Mouse (Mus musculus) lung, postnatal 36 days (tissue): Measurements from ENCODE around the gene Aire.
"Not testable (repeated sequence)": the region's sequence is repeated elsewhere in the genome, so short reads cannot be mapped to it uniquely, and the experiment has no call there.

Experiments
- DNase-seq: peaks from one replicate; pipeline ENCODE4 v3.0.0; 2022; ENCODE audit warnings: mixed read lengths

Aire gene

DNA sequence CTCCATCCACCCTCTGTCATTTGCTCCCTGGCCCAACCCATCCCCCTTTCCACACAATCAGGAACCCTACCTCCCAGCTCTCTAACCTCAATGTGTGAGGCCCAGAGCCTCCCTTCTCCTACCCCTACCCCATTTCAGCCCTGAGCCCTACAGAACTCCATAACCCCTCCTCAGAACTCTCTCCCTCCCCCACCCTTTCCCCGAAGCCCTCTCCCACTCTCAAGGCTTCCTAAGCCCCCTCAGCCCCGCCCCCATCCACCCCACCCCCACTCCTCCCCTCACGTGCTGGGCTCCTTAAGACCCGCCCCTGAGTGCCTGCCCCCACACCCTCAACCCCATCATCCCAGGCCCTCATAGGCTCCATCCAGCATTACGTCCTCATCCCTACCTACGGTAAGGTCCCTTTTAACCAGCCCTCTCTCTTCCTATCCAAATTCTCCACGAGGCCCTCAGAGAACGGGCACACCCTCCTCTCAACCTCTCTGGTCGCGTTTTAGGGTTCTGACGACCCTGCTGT, 6.2 kb upstream of the Aire start:
- no peak for DNase-seq

- no peak for DNase-seq
Observed at GRCm38 (mm10) chr10:78048061-78048730, 4.8 kb upstream of the Aire start.

DNA sequence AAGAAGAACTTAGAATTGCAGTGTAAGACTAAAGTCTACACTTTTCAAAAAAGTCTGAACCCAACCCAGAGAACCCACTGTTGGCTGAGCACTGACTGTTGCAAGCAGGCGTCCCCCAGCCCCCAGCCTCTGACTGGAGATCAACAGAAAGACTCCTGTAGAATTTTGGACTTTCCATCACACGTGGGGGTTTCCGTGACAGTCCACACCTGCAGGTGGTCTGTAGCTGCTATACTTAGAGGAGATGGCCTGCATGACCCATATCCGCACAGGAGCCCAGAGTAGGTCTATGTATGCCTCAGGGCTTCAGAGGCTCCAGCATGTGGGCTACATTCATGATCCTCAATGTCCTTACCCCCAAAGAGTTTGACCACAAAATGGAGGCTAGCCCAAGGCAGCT, 3.0 kb upstream of the Aire start:
- DNase-seq, result no peak

DNA sequence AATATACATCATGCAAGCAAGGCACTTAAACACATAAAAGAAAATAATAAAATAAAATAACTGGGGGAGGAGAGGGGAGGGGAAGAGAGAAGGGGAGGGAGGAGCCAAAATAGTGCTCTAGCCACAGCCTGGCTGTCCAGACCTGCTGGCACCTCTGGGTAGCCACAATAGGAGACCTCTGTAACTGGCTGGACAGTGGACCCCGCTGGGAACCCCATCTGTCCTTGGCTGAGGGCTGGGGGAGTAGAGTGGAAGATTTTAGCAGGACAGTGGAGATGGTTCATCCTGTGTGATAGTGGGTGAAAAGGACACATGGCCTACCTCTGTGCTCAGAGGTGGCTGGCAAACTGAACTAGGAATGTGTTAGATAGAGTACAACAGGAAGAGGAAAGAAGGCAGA, 1.1 kb upstream of the Aire start:
- DNase-seq, result no peak

DNA sequence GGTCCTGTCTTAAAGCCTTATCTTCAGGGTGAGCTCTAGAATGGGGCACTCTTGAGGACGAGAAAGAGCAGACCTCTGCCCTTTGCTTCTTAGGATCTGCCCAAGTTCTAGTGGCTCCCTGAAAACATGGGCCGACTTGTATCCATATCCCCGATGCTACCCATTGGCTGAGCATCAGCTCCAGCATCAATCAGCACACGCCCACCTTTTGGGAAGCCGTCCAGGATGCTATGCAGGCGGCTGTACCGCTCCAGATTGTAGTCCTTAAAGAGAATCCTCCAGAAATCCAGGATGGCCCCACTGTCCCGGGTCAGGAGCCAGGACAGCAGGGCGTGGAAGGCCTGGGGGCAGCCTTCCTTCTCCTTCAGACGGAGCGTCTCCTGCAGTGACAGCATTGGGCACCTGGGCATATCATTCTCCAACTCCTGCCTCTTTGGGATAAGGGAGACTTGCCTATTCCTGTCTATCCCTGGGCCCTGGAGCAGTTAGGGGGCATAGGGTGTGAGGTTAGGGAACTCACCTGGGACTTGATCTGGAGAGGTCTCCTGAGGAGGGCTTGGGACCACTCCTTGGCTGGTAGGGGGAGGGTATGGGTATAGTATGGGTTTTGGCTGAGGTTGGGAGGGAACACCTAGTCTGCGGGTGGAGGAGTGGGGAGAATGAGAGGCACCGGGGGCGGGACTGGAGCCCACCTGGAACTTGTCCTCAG, 559 bp downstream of the Aire start:
- no peak for DNase-seq

- DNase-seq, result no peak
Observed at GRCm38 (mm10) chr10:78042096-78042495, 1.3 kb downstream of the Aire start.

- no peak for DNase-seq
Observed at GRCm38 (mm10) chr10:78041647-78042046, 1.8 kb downstream of the Aire start, which contains the start of gene Dnmt3l. TSS of gene Dnmt3l (plus strand) at chr10:78041947.

- DNase-seq, result no peak
Observed at GRCm38 (mm10) chr10:78037139-78037538, 6.3 kb downstream of the Aire start.

DNA sequence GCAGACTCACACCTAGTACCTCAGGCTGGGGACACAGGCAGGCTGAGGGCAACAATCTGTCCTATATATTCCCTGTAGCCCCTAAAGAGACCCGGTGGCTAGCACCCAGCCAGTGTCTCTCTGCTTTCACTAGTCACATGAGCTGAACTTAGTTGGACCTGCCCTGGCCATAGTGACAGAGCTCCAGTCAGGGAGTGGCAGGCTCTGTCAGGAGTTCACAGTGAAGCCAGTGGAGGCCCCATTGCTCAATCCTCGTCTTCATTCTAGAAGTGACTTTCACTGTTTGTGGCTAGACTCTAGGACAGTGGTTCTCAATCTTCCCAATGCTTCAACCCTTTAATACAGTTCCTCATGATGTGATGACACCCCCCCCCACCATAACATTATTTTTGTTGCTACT, 11.4 kb downstream of the Aire start:
- no peak for DNase-seq

DNA sequence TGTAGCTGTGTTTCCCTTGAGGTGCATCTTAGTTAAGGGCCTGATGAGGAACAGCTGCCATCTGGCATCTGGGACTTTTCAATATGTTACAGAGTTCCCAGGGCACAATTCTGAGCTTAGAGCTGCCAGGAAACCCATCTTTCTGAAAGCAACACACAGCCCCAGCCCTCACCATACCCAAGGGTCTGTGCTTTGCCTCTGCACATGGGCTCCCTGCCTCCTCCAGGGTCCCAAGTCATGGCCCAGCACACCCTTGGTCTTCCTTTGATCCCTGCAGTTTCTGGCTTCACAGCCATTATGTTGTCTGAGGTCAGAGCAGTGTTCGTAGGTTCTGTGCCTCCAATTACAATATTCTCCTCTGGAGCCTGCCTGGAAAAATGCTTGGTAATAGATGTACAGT, 14.3 kb downstream of the Aire start:
- DNase-seq, result no peak

DNA sequence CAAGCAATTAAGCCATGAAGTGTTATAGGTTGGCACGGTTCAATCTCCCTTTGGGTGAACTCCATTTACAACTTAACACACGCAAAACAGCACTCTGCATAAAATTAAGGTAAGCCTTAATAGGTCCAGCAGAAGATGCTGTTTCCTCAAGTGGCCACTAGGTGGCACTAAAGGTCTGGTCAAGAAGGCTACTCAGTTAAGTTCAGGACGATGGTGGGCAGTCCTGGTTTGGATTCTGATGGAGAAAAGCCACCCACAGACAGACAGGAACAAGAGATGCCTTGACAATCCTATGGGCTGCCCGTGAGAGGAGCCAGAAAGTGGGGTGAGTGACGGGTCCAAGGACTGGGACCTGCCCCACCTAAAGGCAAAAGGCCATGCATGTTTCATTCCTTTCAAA, 15.3 kb downstream of the Aire start:
- DNase-seq, result peak; percentile 82

GRCm38 (mm10) chr10:78025453-78025852, 18.0 kb downstream of the Aire start:
- not testable (repeated sequence) for DNase-seq

DNA sequence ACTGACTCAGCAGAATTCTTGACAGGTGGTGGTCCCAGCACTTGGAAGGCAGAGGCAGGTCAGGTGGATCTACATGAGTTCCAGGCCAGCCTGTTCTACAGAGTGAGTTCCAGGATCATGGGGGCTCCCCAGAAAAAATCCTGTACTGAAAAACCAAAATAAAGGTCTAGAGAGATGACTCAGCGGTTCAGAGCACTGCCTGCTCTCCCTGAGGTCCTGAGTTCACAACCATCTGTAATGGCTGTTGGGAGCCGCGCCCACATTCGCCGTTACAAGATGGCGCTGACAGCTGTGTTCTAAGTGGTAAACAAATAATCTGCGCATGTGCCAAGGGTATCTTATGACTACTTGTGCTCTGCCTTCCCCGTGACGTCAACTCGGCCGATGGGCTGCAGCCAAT, 23.4 kb downstream of the Aire start:
- not testable (repeated sequence) for DNase-seq

GRCm38 (mm10) chr10:78019291-78019690, 24.1 kb downstream of the Aire start:
- DNase-seq, result no peak

DNA sequence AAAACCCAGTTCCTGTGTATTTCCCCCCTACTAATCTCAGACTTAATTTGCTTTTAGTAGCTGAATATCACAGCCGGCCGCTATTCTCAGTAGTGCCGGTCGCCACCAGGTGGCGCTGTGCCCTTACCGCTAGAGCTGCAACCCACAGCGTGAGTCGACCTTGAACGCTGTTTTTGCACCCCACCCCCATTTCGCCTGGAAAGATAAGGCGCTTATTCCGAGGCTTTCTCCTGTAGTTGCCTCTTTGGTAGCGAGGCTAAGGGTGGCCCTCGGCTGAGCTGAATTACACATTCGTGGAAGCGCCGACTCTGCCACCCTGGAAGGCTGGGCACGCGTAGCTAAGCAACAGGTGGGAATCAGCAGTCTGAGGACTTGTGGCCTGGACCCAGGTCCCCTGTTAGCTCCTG, 24.6 kb downstream of the Aire start:
- DNase-seq, result peak; percentile 82

GRCm38 (mm10) chr10:78016366-78016765, 27.0 kb downstream of the Aire start:
- DNase-seq, result no peak

DNA sequence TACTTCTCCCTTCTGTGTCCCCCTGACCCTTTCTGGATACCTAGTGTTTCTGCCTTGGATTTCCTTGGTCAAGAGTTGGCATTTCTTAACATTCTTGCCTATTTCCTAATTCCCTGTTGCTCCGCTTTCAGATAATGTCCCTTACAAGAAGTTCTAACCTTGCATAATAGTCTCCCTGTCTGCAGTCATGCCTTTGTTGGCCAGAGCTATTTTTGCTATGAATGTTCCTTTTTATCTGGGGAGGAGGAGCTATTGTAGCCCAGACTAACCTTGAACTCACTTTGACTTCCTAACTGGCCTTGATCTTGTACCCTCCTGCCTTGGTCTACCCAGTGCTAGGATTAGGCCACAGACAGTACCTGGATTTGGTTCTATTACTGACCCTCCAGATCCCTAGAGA, 27.9 kb downstream of the Aire start:
- peak; percentile 26 for DNase-seq

GRCm38 (mm10) chr10:78012661-78013495, 30.5 kb downstream of the Aire start:
- no peak for DNase-seq

DNA sequence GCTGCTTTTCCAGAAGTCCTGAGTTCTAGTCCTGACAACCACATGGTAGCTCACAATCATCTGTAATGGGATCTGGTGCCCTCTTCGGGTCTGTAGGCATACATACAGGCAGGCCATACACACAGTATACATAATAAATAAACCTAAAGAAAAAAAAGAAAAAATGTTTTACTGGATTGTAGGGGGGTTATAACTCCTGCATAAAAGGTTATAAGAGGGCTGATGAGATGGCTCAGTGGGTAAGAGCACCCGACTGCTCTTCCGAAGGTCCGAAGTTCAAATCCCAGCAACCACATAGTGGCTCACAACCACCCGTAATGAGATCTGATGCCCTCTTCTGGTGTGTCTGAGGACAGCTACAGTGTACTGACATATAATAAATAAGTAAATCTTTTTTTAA, 32.3 kb downstream of the Aire start:
- not testable (repeated sequence) for DNase-seq

DNA sequence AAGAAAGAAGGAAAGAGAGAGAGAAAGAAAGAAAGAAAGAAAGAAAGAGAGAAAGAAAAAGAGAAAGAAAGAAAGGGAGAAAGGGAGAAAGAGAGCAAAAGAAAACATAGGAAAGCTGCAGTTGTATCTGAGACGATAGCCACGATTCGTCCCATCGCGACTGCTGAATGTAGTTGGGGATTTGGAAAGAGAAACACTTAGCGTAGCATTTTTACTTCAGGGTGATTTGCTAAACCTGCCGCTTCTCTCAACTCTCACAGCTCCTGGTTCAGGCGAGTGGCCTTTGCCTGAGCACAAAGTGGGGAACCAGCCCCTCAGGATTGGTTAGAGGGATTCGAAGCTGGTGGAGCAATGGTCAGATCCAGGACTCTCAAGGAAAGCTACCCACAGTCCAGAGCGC, 33.1 kb downstream of the Aire start:
- no peak for DNase-seq

DNA sequence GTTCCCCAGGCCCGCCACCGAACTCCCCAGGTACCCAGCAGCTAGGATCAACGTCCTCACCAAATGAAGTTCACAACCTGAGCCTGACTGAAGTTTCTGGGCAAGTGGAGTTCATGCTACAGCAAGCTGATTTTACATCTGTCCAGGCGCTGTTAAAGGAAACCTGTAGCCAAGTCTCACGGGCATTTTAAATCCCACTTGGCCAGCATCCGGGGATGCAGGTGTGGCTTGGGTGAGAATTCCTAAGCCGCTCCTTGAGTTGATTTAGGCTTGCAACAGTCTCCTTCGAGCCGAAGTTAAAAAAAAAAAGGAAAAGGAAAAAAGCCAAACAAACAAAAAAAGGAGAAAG, 33.5 kb downstream of the Aire start, which contains the start of gene Pfkl:
Gene Pfkl (minus strand): TSS at position 139 of the 349 bp plus-strand sequence.
- DNase-seq, result no peak

DNA sequence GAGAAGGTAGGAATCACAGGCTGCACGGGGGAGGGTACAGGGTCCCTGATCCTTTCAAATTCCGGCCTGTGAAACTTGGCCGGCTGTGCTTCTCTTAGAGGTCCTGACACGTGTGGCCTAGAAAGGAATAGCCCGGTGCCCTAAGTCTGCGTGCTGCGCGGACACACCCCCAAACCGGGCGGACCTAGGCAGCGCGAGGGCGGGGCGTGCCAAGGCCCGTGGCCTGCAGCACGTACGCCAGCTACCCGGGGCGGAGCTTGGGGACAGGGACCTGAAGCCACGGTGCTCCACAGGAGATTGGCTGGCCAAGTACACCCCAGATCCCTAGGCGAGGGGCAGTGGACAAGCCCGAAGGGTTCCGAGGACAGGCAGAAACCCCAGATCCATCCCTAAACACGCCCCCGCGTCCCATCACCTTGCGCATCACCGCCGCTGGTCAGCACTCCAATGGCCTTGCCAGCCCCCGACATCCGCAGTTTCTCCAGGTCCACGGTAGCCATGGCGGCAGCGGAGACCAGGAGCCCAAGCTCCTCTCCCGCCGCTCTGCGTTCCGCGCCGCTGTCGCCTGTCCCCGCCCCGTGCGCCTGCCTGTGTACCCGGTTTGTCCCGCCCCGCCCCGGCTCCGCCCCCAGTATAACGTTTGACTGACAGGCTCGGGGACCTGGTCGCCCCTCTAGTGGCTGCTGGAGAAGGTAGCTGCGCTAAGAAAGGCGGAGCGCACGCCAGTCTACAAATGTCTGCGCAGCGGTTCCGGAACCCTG, 34.0 kb downstream of the Aire start:
- peak; percentile 99 for DNase-seq

GRCm38 (mm10) chr10:78008169-78008568, 35.2 kb downstream of the Aire start:
- DNase-seq, result no peak
